Mouse (Mus musculus) heart, postnatal 4 days (tissue): Measurements from ENCODE around the gene Glp2r. TPM values are rescaled to one million over a fixed set of nuclear protein-coding genes. Genes with fewer than 3 reads are reported as not detected.

Experiments used
- DNase-seq: peaks from one replicate; pipeline ENCODE4 v3.0.0; 2021
- total RNA-seq, 2 experiments: library from RNA; stranded (reverse); gene quantifications; 2 replicates each; pipeline ENCODE4 v1.2.3; 2021

Glp2r gene
- total RNA-seq, 2 experiments from 2014 or later: not detected

GRCm38 (mm10) chr11:67657685-67658382 is 113.1 kb downstream of the Glp2r start:
- peak; percentile 66 for DNase-seq

- no peak for DNase-seq
These were observed 114.1 kb downstream of the Glp2r start for GRCm38 (mm10) chr11:67656811-67657210.

GRCm38 (mm10) chr11:67656366-67656765 is 114.6 kb downstream of the Glp2r start:
- DNase-seq: no peak

- DNase-seq: peak; percentile 38
These were observed 115.6 kb downstream of the Glp2r start for GRCm38 (mm10) chr11:67655236-67655959.

GRCm38 (mm10) chr11:67654514-67654913 is 116.4 kb downstream of the Glp2r start:
- no peak for DNase-seq

- no peak for DNase-seq
These were observed 117.3 kb downstream of the Glp2r start for GRCm38 (mm10) chr11:67653521-67654090.

GRCm38 (mm10) chr11:67652893-67653255 is 118.1 kb downstream of the Glp2r start:
- no peak for DNase-seq

GRCm38 (mm10) chr11:67652194-67652892 is 118.6 kb downstream of the Glp2r start:
- peak; percentile 56 for DNase-seq

GRCm38 (mm10) chr11:67651731-67652130 is 119.2 kb downstream of the Glp2r start:
- no peak for DNase-seq

- no peak for DNase-seq
These were observed 120.8 kb downstream of the Glp2r start for GRCm38 (mm10) chr11:67649971-67650707.

GRCm38 (mm10) chr11:67648651-67649407 is 122.1 kb downstream of the Glp2r start:
- DNase-seq: peak; percentile 31

- DNase-seq: peak; percentile 89
These were observed 123.2 kb downstream of the Glp2r start for GRCm38 (mm10) chr11:67647745-67648144.

- DNase-seq: no peak
These were observed 126.3 kb downstream of the Glp2r start for GRCm38 (mm10) chr11:67644632-67645149.

- DNase-seq: no peak
These were observed 127.5 kb downstream of the Glp2r start for GRCm38 (mm10) chr11:67643465-67643864.

GRCm38 (mm10) chr11:67642835-67643234 is 128.1 kb downstream of the Glp2r start:
- DNase-seq: no peak

- DNase-seq: no peak
These were observed 128.5 kb downstream of the Glp2r start for GRCm38 (mm10) chr11:67642421-67642820.

GRCm38 (mm10) chr11:67640299-67640698 is 130.7 kb downstream of the Glp2r start:
- no peak for DNase-seq

- DNase-seq: no peak
These were observed 132.6 kb downstream of the Glp2r start for GRCm38 (mm10) chr11:67638401-67638800.

GRCm38 (mm10) chr11:67636905-67637586 is 133.9 kb downstream of the Glp2r start:
- no peak for DNase-seq

GRCm38 (mm10) chr11:67636201-67636600 is 134.8 kb downstream of the Glp2r start:
- no peak for DNase-seq
